Comparison of ENCODE assay signal across 8 mouse cellular contexts in genomic region chr11:110268244-110268844, GRCm38 (mm10). TPM values are rescaled to one million over a fixed set of nuclear protein-coding genes. Genes with fewer than 3 reads are reported as not detected.
A peak's percentile ranks its signal among the peaks of the same experiment; 100 is the strongest.
DNase-seq lines count a peak whose midpoint lies in the region; ATAC-seq lines count a peak whose summit lies in the region.

No protein-coding gene starts in this region.

- intact Hi-C loops in gastrocnemius, postnatal 14 days (cut with DNase I; ENCODE audit: low total_unique reads) = loop anchor here (5.0 kb wide), 1 partner anchor 381 kb away; no protein-coding TSS in a partner anchor
- intact Hi-C loops in left cerebral cortex, postnatal 10 days (cut with DNase I) = loop anchor here (1.0 kb wide), 1 partner anchor 395 kb away; no protein-coding TSS in a partner anchor

- DNase-seq in adrenal gland, adult 18-20 months (ENCODE audit: low spot score in 2 of 2) = peak; percentile 94 to 97
- peak; percentile 95 for DNase-seq in embryo, embryonic 10 days (ENCODE audit: low spot score)
- peak; percentile 90 for DNase-seq in gastrocnemius, postnatal 14 days
- peak; percentile 72 to 91 for DNase-seq in left cerebral cortex, postnatal 10 days (ENCODE audit: extremely low spot score in 1 of 2, low spot score in 2 of 2)
- DNase-seq in mesoderm, embryonic 11.5 days (ENCODE audit: low read depth, low spot score) = peak; percentile 84
- DNase-seq in right cerebral cortex, postnatal 14 days = peak; percentile 93
- peak; percentile 77 to 88 for DNase-seq in urinary bladder, postnatal 36 days (ENCODE audit: low spot score in 2 of 2)

- peak; percentile 91 for ATAC-seq in inflammation-experienced regulatory T-cells, adult 6 months

RNA-seq across cellular contexts. Expression of gene Abca6, which starts 16.8 kb away (rescaled TPM):
- total RNA-seq in adrenal gland, adult 18-20 months (2021) = 1 to 10 TPM; 2.2 to 3.2 TPM
- 1 to 10 TPM; 3.7 to 4.7 TPM for total RNA-seq in gastrocnemius, postnatal 14 days (2021)
- polyA plus RNA-seq in inflammation-experienced regulatory T-cells, adult 6 months (2017; shearing (Covaris generic)) = not detected
- 1 to 10 TPM; 1.1 to 1.4 TPM for total RNA-seq in left cerebral cortex, postnatal 10 days (2021)

Comparison
In these comparisons a context has a peak if more than half of its experiments do, and no peak if none do; other contexts are left out.
1. Peak in every context shown above with its lines: DNase-seq and ATAC-seq.